14 mouse cellular contexts compared by ENCODE assay signal in genomic region chr13:99128979-99129378, GRCm38 (mm10). TPM values are rescaled to one million over a fixed set of nuclear protein-coding genes. Genes with fewer than 3 reads are reported as not detected.
DNase-seq lines count a peak whose midpoint lies in the region; ATAC-seq and TF ChIP-seq lines count a peak whose summit lies in the region.
"Had no signal": no experiment of that assay in that cellular context is flagged by ENCODE, and none has a peak within 500 bp of the region (broad histone marks: within the 10 kb centered on the region; RNA-seq: fewer than 3 reads in every experiment).

No protein-coding gene starts in this region.

- no peaks in the 10 kb centered on the region for H3K9me3 ChIP-seq in heart, embryonic 10.5 days
- H3K9me3 ChIP-seq in lung, postnatal 0 days (ENCODE audit: low read length): no peaks in the 10 kb centered on the region
- H3K9me3 ChIP-seq: liver, embryonic 13.5 days; megakaryocyte, embryonic 14.5 days had no signal

- H3K36me3 ChIP-seq in heart, embryonic 10.5 days: no peaks in the 10 kb centered on the region
- H3K36me3 ChIP-seq in lung, postnatal 0 days (ENCODE audit: insufficient read depth, low read length): no peaks in the 10 kb centered on the region
- H3K36me3 ChIP-seq: liver, embryonic 13.5 days had no signal

- H3K4me1 ChIP-seq in heart, embryonic 10.5 days: peaks cover 14% of the 10 kb centered on the region
- H3K4me1 ChIP-seq in lung, postnatal 0 days (ENCODE audit: insufficient read depth, low read depth, low read length): peaks cover 6% of the 10 kb centered on the region; the same call in 1 of the 2 replicates
- H3K4me1 ChIP-seq in lung, adult 2 months (ENCODE audit: control insufficient read depth, insufficient read depth, low read length): peaks cover 15% of the 10 kb centered on the region

- no peaks in the 10 kb centered on the region for H3K27me3 ChIP-seq in heart, embryonic 10.5 days (ENCODE audit: insufficient read depth, poor library complexity, severe bottlenecking)
- no peaks in the 10 kb centered on the region for H3K27me3 ChIP-seq in lung, postnatal 0 days (replicated peaks; ENCODE audit: insufficient read depth, low read length)
- H3K27me3 ChIP-seq: liver, embryonic 13.5 days had no signal

- peak; percentile 37 to 48 for DNase-seq in cerebellum, postnatal 14 days
- DNase-seq in cerebellum, adult 11 months: no peak
- DNase-seq in heart, postnatal 4 days: peak; percentile 53
- no peak for DNase-seq in heart, embryonic 10.5 days (ENCODE audit: low spot score)
- DNase-seq in lung, postnatal 0 days (ENCODE audit: low spot score): peak; percentile 43
- DNase-seq in lung, adult 2 months: no peak
- DNase-seq in kidney, postnatal 25 days: peak; percentile 64 to 74
- no peak for DNase-seq in layer of hippocampus, adult 9-10 months (ENCODE audit: low spot score)
- DNase-seq: B cell, adult 2 months; forebrain, postnatal 0 days; liver, embryonic 13.5 days had no signal

- no peak for TF ChIP-seq POLR2A in lung, adult 2 months (IDR thresholded peaks at IDR 0.05; ENCODE audit: borderline replicate concordance, extremely low read depth, low read depth, low read length)

- H3K9ac ChIP-seq in lung, postnatal 0 days (replicated peaks; ENCODE audit: low read depth): no peak overlapping the region
- H3K9ac ChIP-seq: forebrain, postnatal 0 days; liver, embryonic 13.5 days had no signal

- 52% methylated on average over 2 of the region's 2 CpGs for WGBS in heart, embryonic 10.5 days
- WGBS in lung, postnatal 0 days: 21% methylated on average over 2 of the region's 2 CpGs
- WGBS in lung, adult 2 months: 26% methylated on average over 2 of the region's 2 CpGs

- no peak for ATAC-seq in lung, postnatal 0 days
- ATAC-seq: forebrain, postnatal 0 days; hindbrain, embryonic 16.5 days had no signal

- no peak overlapping the region for H3K4me2 ChIP-seq in lung, postnatal 0 days (replicated peaks; ENCODE audit: low read depth, low read length)
- H3K4me2 ChIP-seq: liver, embryonic 13.5 days had no signal

- TF ChIP-seq CTCF in lung, postnatal 0 days (IDR thresholded peaks at IDR 0.05): no peak
- no peak for TF ChIP-seq CTCF in lung, adult 2 months (IDR thresholded peaks at IDR 0.05; ENCODE audit: insufficient read depth, low read length)

- no peak for TF ChIP-seq EP300 in lung, postnatal 0 days (IDR thresholded peaks at IDR 0.05)

- H3K4me3 ChIP-seq in heart, embryonic 10.5 days: no peak overlapping the region
- H3K4me3 ChIP-seq in lung, postnatal 0 days (ENCODE audit: low read depth, low read length): no peak overlapping the region
- no peak overlapping the region for H3K4me3 ChIP-seq in lung, adult 2 months (replicated peaks; ENCODE audit: extremely low read depth, low read depth, low read length)
- H3K4me3 ChIP-seq: liver, embryonic 13.5 days; megakaryocyte, embryonic 14.5 days had no signal

- H3K27ac ChIP-seq in heart, embryonic 10.5 days: no peak overlapping the region
- no peak overlapping the region for H3K27ac ChIP-seq in lung, postnatal 0 days (ENCODE audit: low read length)
- H3K27ac ChIP-seq: liver, embryonic 13.5 days had no signal

RNA-seq across cellular contexts. Expression of gene Zfp366, which starts 55.6 kb away (rescaled TPM):
- 10 to 100 TPM in 1 of 2 experiments, 1 to 10 TPM in 1; 7.2 to 10.1 TPM for total RNA-seq in heart, postnatal 4 days (2021)
- polyA plus RNA-seq in heart, embryonic 10.5 days (2016; fragmentation: Nextera tagmentation; extraction: Ambion mirVana): 0.10 and 0.14 TPM in 2 replicates
- 1.6 and 2.0 TPM in 2 replicates for polyA plus RNA-seq in lung, postnatal 0 days (2015; fragmentation: Nextera tagmentation; extraction: Ambion mirVana)
- polyA plus RNA-seq in lung, adult 2 months (2012; rRNA removed): 13.6 and 14.5 TPM in 2 replicates
- total RNA-seq: granulocyte monocyte progenitor cell, adult 5-6 weeks had no signal

Comparison
In these comparisons a context has a peak if more than half of its experiments do, and no peak if none do; other contexts are left out.
1. DNase-seq: peak in cerebellum, postnatal 14 days (2 of 2), heart, postnatal 4 days (single experiment), lung, postnatal 0 days (single experiment) and kidney, postnatal 25 days (2 of 2); none in cerebellum, adult 11 months (single experiment), heart, embryonic 10.5 days (single experiment), lung, adult 2 months (single experiment) and layer of hippocampus, adult 9-10 months (single experiment).